Mouse (Mus musculus): ENCODE data around the gene Aldh3a1. TPM values are rescaled to one million over a fixed set of nuclear protein-coding genes. Genes with fewer than 3 reads are reported as not detected.
A peak's percentile ranks its signal among the peaks of the same experiment; 100 is the strongest.
"Not testable (repeated sequence)": the region's sequence is repeated elsewhere in the genome, so short reads cannot be mapped to it uniquely, and the experiment has no call there.

Aldh3a1 gene
- total RNA-seq (2021): 1 to 10 TPM in 1 of 2 experiments, under 1 TPM in 1; 0.41 to 2.2 TPM
- long read RNA-seq, experiment 1: 0 reads
- long read RNA-seq, experiment 2, partial matches to known transcripts: 1 of 1 reads
- long read RNA-seq, experiment 2, other reads (novel, unspliced or antisense): 0 of 1 reads

GRCm38 (mm10) chr11:61207487-61208246 lies at the start of gene Aldh3a1:
Aldh3a1 (plus strand) TSS chr11:61207537.
- peak in 1 of 2 experiments; percentile 18 for DNase-seq

GRCm38 (mm10) chr11:61158141-61158540 lies 49.2 kb upstream of the Aldh3a1 start:
- intact Hi-C loops (cut with DNase I): loop anchor here (5.0 kb wide), 1 partner anchor 56 kb away; no protein-coding TSS in a partner anchor
- no peak for DNase-seq

More at GRCm38 (mm10) chr11:61207487-61208246, at the start of gene Aldh3a1:
- intact Hi-C loops (cut with DNase I): no loop called here

- no peak for DNase-seq
- intact Hi-C loops (cut with DNase I): loop anchor here (5.0 kb wide), 1 partner anchor 58 kb away; no protein-coding TSS in a partner anchor
Measured at GRCm38 (mm10) chr11:61159796-61160732, 47.3 kb upstream of the Aldh3a1 start.

GRCm38 (mm10) chr11:61161121-61161520 lies 46.2 kb upstream of the Aldh3a1 start:
- intact Hi-C loops (cut with DNase I): no loop called here
- no peak for DNase-seq

GRCm38 (mm10) chr11:61162776-61163175 lies 44.6 kb upstream of the Aldh3a1 start:
- DNase-seq: no peak
- intact Hi-C loops (cut with DNase I): no loop called here

- no peak for DNase-seq
- intact Hi-C loops (cut with DNase I): no loop called here
Measured at GRCm38 (mm10) chr11:61163341-61163740, 44.0 kb upstream of the Aldh3a1 start.

- intact Hi-C loops (cut with DNase I): no loop called here
- no peak for DNase-seq
Measured at GRCm38 (mm10) chr11:61164366-61164765, 43.0 kb upstream of the Aldh3a1 start.

- no peak for DNase-seq
- intact Hi-C loops (cut with DNase I): no loop called here
Measured at GRCm38 (mm10) chr11:61164881-61165280, 42.5 kb upstream of the Aldh3a1 start.

GRCm38 (mm10) chr11:61170184-61170583 lies 37.2 kb upstream of the Aldh3a1 start:
- DNase-seq: no peak
- intact Hi-C loops (cut with DNase I): no loop called here

- intact Hi-C loops (cut with DNase I); DNase-seq: not testable (repeated sequence)
Measured at GRCm38 (mm10) chr11:61173477-61173876, 33.9 kb upstream of the Aldh3a1 start.

- intact Hi-C loops (cut with DNase I): no loop called here
- DNase-seq: peak; percentile 60 to 67
Measured at GRCm38 (mm10) chr11:61174291-61174820, 33.0 kb upstream of the Aldh3a1 start.

GRCm38 (mm10) chr11:61174821-61175658 lies 32.3 kb upstream of the Aldh3a1 start, which contains the start of gene Usp22:
Usp22 (minus strand) TSS chr11:61175055.
- peak; percentile 98 for DNase-seq
- intact Hi-C loops (cut with DNase I): no loop called here

GRCm38 (mm10) chr11:61175778-61176177 lies 31.6 kb upstream of the Aldh3a1 start:
- intact Hi-C loops (cut with DNase I): no loop called here
- DNase-seq: no peak

GRCm38 (mm10) chr11:61176321-61176720 lies 31.0 kb upstream of the Aldh3a1 start:
- intact Hi-C loops (cut with DNase I): no loop called here
- DNase-seq: no peak

- intact Hi-C loops (cut with DNase I): no loop called here
- no peak for DNase-seq
Measured at GRCm38 (mm10) chr11:61180361-61180760, 27.0 kb upstream of the Aldh3a1 start.

GRCm38 (mm10) chr11:61181624-61182023 lies 25.7 kb upstream of the Aldh3a1 start:
- no peak for DNase-seq
- intact Hi-C loops (cut with DNase I): no loop called here

GRCm38 (mm10) chr11:61183820-61184219 lies 23.5 kb upstream of the Aldh3a1 start:
- intact Hi-C loops (cut with DNase I): no loop called here
- DNase-seq: no peak

GRCm38 (mm10) chr11:61190776-61191175 lies 16.6 kb upstream of the Aldh3a1 start:
- intact Hi-C loops (cut with DNase I): loop anchor here (5.0 to 10.0 kb wide), 3 partner anchors 42 to 312 kb away; no protein-coding TSS in a partner anchor
- no peak for DNase-seq

GRCm38 (mm10) chr11:61192123-61192522 lies 15.2 kb upstream of the Aldh3a1 start:
- intact Hi-C loops (cut with DNase I): loop anchor here (2.0 to 10.0 kb wide), 5 partner anchors 40 to 310 kb away; no protein-coding TSS in a partner anchor
- not testable (repeated sequence) for DNase-seq
